Mouse (Mus musculus): Measurements from ENCODE around the gene Prtg.
A peak's percentile ranks its signal among the peaks of the same experiment; 100 is the strongest.

Gene Prtg

GRCm38 (mm10) chr9:72862955-72863354 lies 56.3 kb downstream of the Prtg start:
- DNase-seq: no peak

- no peak for DNase-seq
Observed at GRCm38 (mm10) chr9:72863773-72864172, 57.1 kb downstream of the Prtg start.

GRCm38 (mm10) chr9:72867434-72867833 lies 60.8 kb downstream of the Prtg start:
- no peak for DNase-seq

- no peak for DNase-seq
Observed at GRCm38 (mm10) chr9:72868774-72869173, 62.1 kb downstream of the Prtg start.

GRCm38 (mm10) chr9:72871506-72872297 lies 65.0 kb downstream of the Prtg start:
- DNase-seq: no peak

GRCm38 (mm10) chr9:72872298-72873130 lies 65.8 kb downstream of the Prtg start:
- DNase-seq: no peak

- DNase-seq: no peak
Observed at GRCm38 (mm10) chr9:72875878-72876277, 69.2 kb downstream of the Prtg start.

- no peak for DNase-seq
Observed at GRCm38 (mm10) chr9:72877905-72878304, 71.2 kb downstream of the Prtg start.

GRCm38 (mm10) chr9:72878656-72879055 lies 72.0 kb downstream of the Prtg start:
- DNase-seq: no peak

GRCm38 (mm10) chr9:72879601-72880000 lies 72.9 kb downstream of the Prtg start:
- DNase-seq: no peak

- no peak for DNase-seq
Observed at GRCm38 (mm10) chr9:72880225-72880960, 73.7 kb downstream of the Prtg start.

- peak; percentile 65 to 66 for DNase-seq
Observed at GRCm38 (mm10) chr9:72881026-72881768, 74.5 kb downstream of the Prtg start.

- DNase-seq: peak; percentile 28
Observed at GRCm38 (mm10) chr9:72883940-72884339, 77.3 kb downstream of the Prtg start.

- DNase-seq: no peak
Observed at GRCm38 (mm10) chr9:72889777-72890176, 83.1 kb downstream of the Prtg start.

- no peak for DNase-seq
Observed at GRCm38 (mm10) chr9:72890499-72891085, 83.9 kb downstream of the Prtg start.

- DNase-seq: no peak
Observed at GRCm38 (mm10) chr9:72892761-72893160, 86.1 kb downstream of the Prtg start.

GRCm38 (mm10) chr9:72894796-72895352 lies 88.2 kb downstream of the Prtg start:
- DNase-seq: no peak

- DNase-seq: no peak
Observed at GRCm38 (mm10) chr9:72902057-72902456, 95.4 kb downstream of the Prtg start.

- DNase-seq: no peak
Observed at GRCm38 (mm10) chr9:72902611-72903010, 95.9 kb downstream of the Prtg start.

- DNase-seq: no peak
Observed at GRCm38 (mm10) chr9:72906693-72907103, 100.0 kb downstream of the Prtg start.

GRCm38 (mm10) chr9:72911381-72911780 lies 104.7 kb downstream of the Prtg start:
- no peak for DNase-seq

- DNase-seq: no peak
Observed at GRCm38 (mm10) chr9:72913551-72913950, 106.9 kb downstream of the Prtg start.
